Comparison of ENCODE assay signal across 10 mouse cellular contexts in the genomic region with DNA sequence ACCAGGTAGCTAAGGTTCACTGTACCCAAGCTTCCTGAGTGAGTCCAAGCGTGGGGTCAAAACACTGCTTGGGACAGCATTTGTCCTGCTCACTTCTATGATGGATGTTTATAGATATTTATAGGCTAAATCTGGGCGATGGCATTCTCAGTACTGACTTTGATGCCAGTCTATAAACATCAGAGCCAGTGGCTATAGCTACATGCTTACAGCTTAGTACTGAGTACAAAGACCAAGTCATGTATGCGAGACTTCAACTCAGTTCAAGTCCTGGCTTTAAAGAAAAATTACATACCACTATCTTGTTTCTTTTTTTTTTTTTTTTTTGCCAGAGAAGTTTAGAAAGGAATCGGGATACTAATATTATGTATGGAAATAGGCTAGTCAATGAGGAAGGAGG. TPM values are rescaled to one million over a fixed set of nuclear protein-coding genes. Genes with fewer than 3 reads are reported as not detected.
DNase-seq lines count a peak whose midpoint lies in the region; ATAC-seq and TF ChIP-seq lines count a peak whose summit lies in the region.
"Had no signal": no experiment of that assay in that cellular context is flagged by ENCODE, and none has a peak within 500 bp of the region (broad histone marks: within the 10 kb centered on the region; RNA-seq: fewer than 3 reads in every experiment).

No protein-coding gene starts in this region.

- H3K4me2 ChIP-seq in forebrain, postnatal 0 days (ENCODE audit: low read depth) = no peak overlapping the region
- no peak overlapping the region for H3K4me2 ChIP-seq in intestine, postnatal 0 days (replicated peaks; ENCODE audit: low read depth)
- H3K4me2 ChIP-seq in stomach, embryonic 16.5 days (ENCODE audit: low read depth, low read length) = no peak overlapping the region
- H3K4me2 ChIP-seq in liver, postnatal 0 days (ENCODE audit: low read depth, low read length) = no peak overlapping the region

- TF ChIP-seq CTCF in layer of hippocampus, adult 2 months (conservative IDR thresholded peaks at IDR 0.05) = no peak
- TF ChIP-seq CTCF in forebrain, postnatal 0 days (IDR thresholded peaks at IDR 0.05; ENCODE audit: low read depth) = no peak
- TF ChIP-seq CTCF in intestine, postnatal 0 days (IDR thresholded peaks at IDR 0.05; ENCODE audit: low read depth) = no peak
- no peak for TF ChIP-seq CTCF in liver, postnatal 0 days (IDR thresholded peaks at IDR 0.05; ENCODE audit: low read depth)

- no peak for ATAC-seq in forebrain, postnatal 0 days
- no peak for ATAC-seq in intestine, postnatal 0 days
- ATAC-seq in stomach, embryonic 16.5 days (ENCODE audit: insufficient read depth, low FRiP score) = no peak
- no peak for ATAC-seq in inflammation-experienced regulatory T-cells, adult 6 months
- ATAC-seq in liver, postnatal 0 days = no peak

- no peak overlapping the region for H3K4me3 ChIP-seq in layer of hippocampus, adult 2 months
- H3K4me3 ChIP-seq in forebrain, postnatal 0 days (ENCODE audit: low read depth, low read length) = no peak overlapping the region
- no peak overlapping the region for H3K4me3 ChIP-seq in intestine, postnatal 0 days (ENCODE audit: low read depth, low read length)
- H3K4me3 ChIP-seq in stomach, embryonic 16.5 days (replicated peaks; ENCODE audit: low read length) = no peak overlapping the region
- no peak overlapping the region for H3K4me3 ChIP-seq in liver, postnatal 0 days (ENCODE audit: low read depth, low read length)
- H3K4me3 ChIP-seq: limb, embryonic 10.5 days had no signal

- H3K4me1 ChIP-seq in forebrain, postnatal 0 days (ENCODE audit: insufficient read depth) = 0 out of 2 replicates have a peak, but pooled peaks cover 5% of the 10 kb centered on the region
- 0 out of 2 replicates have a peak, but pooled peaks cover 4% of the 10 kb centered on the region for H3K4me1 ChIP-seq in intestine, postnatal 0 days (replicated peaks; ENCODE audit: control insufficient read depth, insufficient read depth, low read length)
- H3K4me1 ChIP-seq in stomach, embryonic 16.5 days (ENCODE audit: control insufficient read depth, insufficient read depth, low read length) = peaks cover 6% of the 10 kb centered on the region; the same call in 1 of the 2 replicates
- H3K4me1 ChIP-seq in liver, postnatal 0 days (ENCODE audit: insufficient read depth) = no peaks in the 10 kb centered on the region
- H3K4me1 ChIP-seq: limb, embryonic 10.5 days had no signal

- H3K27me3 ChIP-seq in forebrain, postnatal 0 days (ENCODE audit: insufficient read depth, low read length) = no peaks in the 10 kb centered on the region
- no peaks in the 10 kb centered on the region for H3K27me3 ChIP-seq in intestine, postnatal 0 days (replicated peaks; ENCODE audit: control insufficient read depth, insufficient read depth, low read length)
- H3K27me3 ChIP-seq in stomach, embryonic 16.5 days (ENCODE audit: control insufficient read depth, insufficient read depth, low read length) = no peaks in the 10 kb centered on the region
- H3K27me3 ChIP-seq in liver, postnatal 0 days (ENCODE audit: insufficient read depth, low read length) = no peaks in the 10 kb centered on the region

- H3K9me3 ChIP-seq in forebrain, postnatal 0 days (ENCODE audit: low read length) = no peaks in the 10 kb centered on the region
- H3K9me3 ChIP-seq in intestine, postnatal 0 days (ENCODE audit: control insufficient read depth) = no peaks in the 10 kb centered on the region
- H3K9me3 ChIP-seq in stomach, embryonic 16.5 days (replicated peaks; ENCODE audit: control insufficient read depth, low read length) = no peaks in the 10 kb centered on the region
- no peaks in the 10 kb centered on the region for H3K9me3 ChIP-seq in liver, postnatal 0 days (ENCODE audit: low read length)
- H3K9me3 ChIP-seq: limb, embryonic 10.5 days had no signal

- no peak for DNase-seq in layer of hippocampus, adult 2 months (ENCODE audit: low spot score in 2 of 2)
- DNase-seq in layer of hippocampus, adult 18-20 months (ENCODE audit: low spot score in 2 of 2) = no peak
- no peak for DNase-seq in forebrain, postnatal 0 days
- DNase-seq in liver, postnatal 0 days = no peak
- DNase-seq: cerebellum, adult 11-12 months; lung, adult 18-20 months had no signal

- H3K27ac ChIP-seq in layer of hippocampus, adult 2 months = peak overlapping the region; percentile 77
- H3K27ac ChIP-seq in forebrain, postnatal 0 days (ENCODE audit: low read depth, low read length) = peak overlapping the region; percentile 72; the same call in 1 of the 2 replicates
- 0 out of 2 replicates have a peak overlapping the region, but pooled peaks have one; percentile 11 for H3K27ac ChIP-seq in intestine, postnatal 0 days (ENCODE audit: low read depth, low read length)
- peak overlapping the region; percentile 67; the same call in 1 of the 2 replicates for H3K27ac ChIP-seq in stomach, embryonic 16.5 days (ENCODE audit: low read length)
- no peak overlapping the region for H3K27ac ChIP-seq in liver, postnatal 0 days (ENCODE audit: low read depth)
- H3K27ac ChIP-seq: limb, embryonic 10.5 days had no signal

- no peak for TF ChIP-seq EP300 in liver, postnatal 0 days (IDR thresholded peaks at IDR 0.05; ENCODE audit: low read depth)

- WGBS in forebrain, postnatal 0 days = 37% methylated on average over 4 of the region's 4 CpGs
- 77% methylated on average over 4 of the region's 4 CpGs for WGBS in intestine, postnatal 0 days
- WGBS in stomach, embryonic 16.5 days = 73% methylated on average over 4 of the region's 4 CpGs
- 77% methylated on average over 4 of the region's 4 CpGs for WGBS in liver, postnatal 0 days (ENCODE audit: insufficient replicate concordance)

- H3K9ac ChIP-seq in forebrain, postnatal 0 days = no peak overlapping the region
- no peak overlapping the region for H3K9ac ChIP-seq in intestine, postnatal 0 days (ENCODE audit: low read depth, low read length)
- H3K9ac ChIP-seq in stomach, embryonic 16.5 days (ENCODE audit: low read length) = no peak overlapping the region
- no peak overlapping the region for H3K9ac ChIP-seq in liver, postnatal 0 days (replicated peaks)

- peaks cover 54% of the 10 kb centered on the region for H3K36me3 ChIP-seq in forebrain, postnatal 0 days (ENCODE audit: insufficient read depth)
- H3K36me3 ChIP-seq in intestine, postnatal 0 days (ENCODE audit: control insufficient read depth, insufficient read depth) = peaks cover 29% of the 10 kb centered on the region
- H3K36me3 ChIP-seq in stomach, embryonic 16.5 days (ENCODE audit: control insufficient read depth, insufficient read depth, low read length) = no peaks in the 10 kb centered on the region; the same call in none of the 2 replicates
- H3K36me3 ChIP-seq in liver, postnatal 0 days (replicated peaks; ENCODE audit: insufficient read depth, low read length) = peaks cover 10% of the 10 kb centered on the region; the same call in 1 of the 2 replicates

RNA-seq across cellular contexts. Expression of gene Kif1b, which starts 52.7 kb away (rescaled TPM):
- 100 to 1,000 TPM; 403 to 414 TPM for total RNA-seq in layer of hippocampus, adult 2 months (2021)
- 100 to 1,000 TPM; 383 to 410 TPM for total RNA-seq in layer of hippocampus, adult 18-20 months (2021)
- 209 and 270 TPM in 2 replicates for total RNA-seq in forebrain, postnatal 0 days (2014; rRNA removed)
- 139 and 202 TPM in 2 replicates for polyA plus RNA-seq in forebrain, postnatal 0 days (2015; fragmentation: Nextera tagmentation; extraction: Ambion mirVana)
- 15.2 and 18.1 TPM in 2 replicates for polyA plus RNA-seq in intestine, postnatal 0 days (2015; fragmentation: Nextera tagmentation; extraction: Ambion mirVana)
- 27.1 and 29.5 TPM in 2 replicates for polyA plus RNA-seq in stomach, embryonic 16.5 days (2015; fragmentation: Nextera tagmentation; extraction: Ambion mirVana)
- 10 to 100 TPM in 2 of 3 experiments, 1 to 10 TPM in 1; 7.9 to 19.7 (median 16.6) TPM for polyA plus RNA-seq in inflammation-experienced regulatory T-cells, adult 6 months (2017; shearing (Covaris generic))
- 6.9 and 8.9 TPM in 2 replicates for polyA plus RNA-seq in liver, postnatal 0 days (2015; fragmentation: Nextera tagmentation; extraction: Ambion mirVana)
